Mouse (Mus musculus): Measurements from ENCODE around the gene Anxa5.

The Anxa5 gene

GRCm38 (mm10) chr3:36446918-36447317 lies 28.8 kb downstream of the Anxa5 start:
- DNase-seq (ENCODE audit: low spot score): no peak

- no peak for DNase-seq (ENCODE audit: low spot score)
These were observed 29.2 kb downstream of the Anxa5 start for GRCm38 (mm10) chr3:36446506-36446905.

- DNase-seq (ENCODE audit: low spot score): no peak
These were observed 29.7 kb downstream of the Anxa5 start for GRCm38 (mm10) chr3:36446041-36446440.

GRCm38 (mm10) chr3:36442426-36442825 lies 33.3 kb downstream of the Anxa5 start:
- no peak for DNase-seq (ENCODE audit: low spot score)

GRCm38 (mm10) chr3:36440280-36440679 lies 35.4 kb downstream of the Anxa5 start:
- no peak for DNase-seq (ENCODE audit: low spot score)

- DNase-seq (ENCODE audit: low spot score): no peak
These were observed 45.3 kb downstream of the Anxa5 start for GRCm38 (mm10) chr3:36430360-36430759.

GRCm38 (mm10) chr3:36427386-36427785 lies 48.3 kb downstream of the Anxa5 start:
- no peak for DNase-seq (ENCODE audit: low spot score)

- DNase-seq (ENCODE audit: low spot score): no peak
These were observed 66.2 kb downstream of the Anxa5 start for GRCm38 (mm10) chr3:36409456-36409855.

GRCm38 (mm10) chr3:36406967-36407366 lies 68.7 kb downstream of the Anxa5 start:
- no peak for DNase-seq (ENCODE audit: low spot score)

GRCm38 (mm10) chr3:36406340-36406739 lies 69.4 kb downstream of the Anxa5 start:
- DNase-seq (ENCODE audit: low spot score): no peak

GRCm38 (mm10) chr3:36401900-36402299 lies 73.8 kb downstream of the Anxa5 start:
- no peak for DNase-seq (ENCODE audit: low spot score)

- no peak for DNase-seq (ENCODE audit: low spot score)
These were observed 75.0 kb downstream of the Anxa5 start for GRCm38 (mm10) chr3:36400657-36401056.

Data from left cerebral cortex, adult 11 months (tissue).